Mouse (Mus musculus) lung, embryonic 16.5 days (tissue): Measurements from ENCODE around the gene Spock3. TPM values are rescaled to one million over a fixed set of nuclear protein-coding genes. Genes with fewer than 3 reads are reported as not detected.
"Not testable (repeated sequence)": the region's sequence is repeated elsewhere in the genome, so short reads cannot be mapped to it uniquely, and the experiment has no call there.

Source experiments
- ATAC-seq: fragments of 200-750 bp; cut with Nextera tagmentation; 2 replicates; pipeline ENCODE4 v1.8.0; 2017; ENCODE audit warnings: low read depth, mild to moderate bottlenecking, moderate library complexity
- H3K27ac ChIP-seq: fragments of 300-500 bp; sonication (generic); 2 replicates; pipeline ENCODE4 v1.5.1; 2014; ENCODE audit warnings: mild to moderate bottlenecking, control low read depth, low read length
- H3K27me3 ChIP-seq: fragments of 300-500 bp; sonication (generic); 2 replicates; pipeline ENCODE4 v1.6.1; 2014; ENCODE audit warnings: low read depth, low read length, mixed read lengths; ENCODE audit not compliant: control insufficient read depth, insufficient read depth
- H3K36me3 ChIP-seq: fragments of 300-500 bp; sonication (generic); 2 replicates; pipeline ENCODE4 v1.6.1; 2014; ENCODE audit warnings: low read length; ENCODE audit not compliant: control insufficient read depth, insufficient read depth
- H3K4me1 ChIP-seq: fragments of 300-500 bp; sonication (generic); replicated peaks from 2 replicates; pipeline ENCODE4 v1.6.1; 2014; ENCODE audit warnings: low read length, mixed read lengths; ENCODE audit not compliant: control insufficient read depth, insufficient read depth
- H3K4me2 ChIP-seq: fragments of 300-500 bp; sonication (generic); 2 replicates; pipeline ENCODE4 v1.6.1; 2014; ENCODE audit warnings: low read depth, low read length, control low read depth
- H3K4me3 ChIP-seq: fragments of 300-500 bp; sonication (generic); 2 replicates; pipeline ENCODE4 v1.5.1; 2014; ENCODE audit warnings: mild to moderate bottlenecking, low read length, control low read depth
- H3K9ac ChIP-seq: fragments of 300-500 bp; sonication (generic); 2 replicates; pipeline ENCODE4 v1.6.1; 2014; ENCODE audit warnings: low read length, control low read depth
- H3K9me3 ChIP-seq: fragments of 300-500 bp; sonication (generic); 2 replicates; pipeline ENCODE4 v1.6.1; 2016; ENCODE audit warnings: low read length; ENCODE audit not compliant: control insufficient read depth
- WGBS: fragments of 180-500 bp; shearing (Covaris S2); extraction: QIAGEN DNeasy Blood & Tissue Kit; methylation state at CpG from one replicate; pipeline ENCODE4 v1.1.7; 2014; 5-methylcytosine and 5-hydroxymethylcytosine counted together
- polyA plus RNA-seq: library from polyadenylated mRNA; unstranded; fragments of >200 nt; fragmentation: Nextera tagmentation; extraction: Ambion mirVana; gene quantifications from 2 replicates; pipeline ENCODE4 v1.2.1, GENCODE M21; 2015

Gene Spock3
- polyA plus RNA-seq, 1 experiment from 2014 or later: 2.0 TPM

DNA sequence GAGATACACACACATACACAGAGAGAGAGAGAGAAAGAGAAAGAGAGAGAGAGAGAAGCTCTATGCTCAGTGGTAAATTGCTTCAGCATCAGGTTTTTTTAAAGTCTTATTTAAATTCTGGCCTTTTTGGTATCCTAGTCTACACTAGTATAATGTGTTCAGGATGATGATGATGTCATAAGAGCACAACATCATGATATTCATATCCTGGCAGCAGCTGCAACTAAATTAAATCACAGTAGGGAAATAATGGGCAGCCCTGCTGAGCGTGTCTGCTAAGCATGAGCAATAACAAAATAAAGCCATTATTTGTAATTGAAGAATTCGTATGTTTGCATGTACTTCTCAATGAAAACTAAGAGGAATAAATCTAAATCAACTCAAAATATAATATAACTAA lies 169.7 kb downstream of the Spock3 start:
- Histone ChIP-seq H3K9ac (no peak overlapping the region), H3K27ac (no peak overlapping the region), H3K4me2 (no peak overlapping the region), H3K36me3 (no peaks in the 10 kb centered on the region), H3K4me1 (no peaks in the 10 kb centered on the region), H3K27me3 (no peaks in the 10 kb centered on the region), H3K4me3 (no peak overlapping the region), H3K9me3 (no peaks in the 10 kb centered on the region)
- WGBS: 73% methylated on average over 2 of the region's 2 CpGs
- ATAC-seq: no peak

DNA sequence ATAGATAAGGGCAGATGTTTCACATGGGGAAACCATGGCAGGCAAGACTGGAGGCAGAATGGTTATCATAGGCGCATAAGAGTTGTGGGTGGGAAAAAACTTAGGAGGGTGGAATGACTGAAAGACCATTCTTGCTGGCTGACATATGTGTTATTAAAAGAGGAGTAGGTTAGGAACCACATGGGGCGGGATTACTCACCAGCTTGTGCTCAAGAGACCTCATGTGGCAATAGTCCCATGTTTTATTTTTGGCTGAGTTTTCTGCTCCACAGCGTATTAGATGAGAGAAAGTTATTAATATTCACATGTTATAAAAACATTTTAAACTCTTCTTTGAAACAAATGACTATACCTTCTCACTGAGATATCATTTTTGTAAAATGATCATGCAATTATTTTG lies 184.6 kb downstream of the Spock3 start:
- Histone ChIP-seq H3K36me3 (no peaks in the 10 kb centered on the region), H3K27me3 (no peaks in the 10 kb centered on the region), H3K9me3 (no peaks in the 10 kb centered on the region), H3K4me1 (no peaks in the 10 kb centered on the region), H3K4me3 (no peak overlapping the region), H3K4me2 (no peak overlapping the region), H3K9ac (no peak overlapping the region), H3K27ac (no peak overlapping the region)
- no peak for ATAC-seq
- WGBS: 84% methylated on average over 3 of the region's 3 CpGs

DNA sequence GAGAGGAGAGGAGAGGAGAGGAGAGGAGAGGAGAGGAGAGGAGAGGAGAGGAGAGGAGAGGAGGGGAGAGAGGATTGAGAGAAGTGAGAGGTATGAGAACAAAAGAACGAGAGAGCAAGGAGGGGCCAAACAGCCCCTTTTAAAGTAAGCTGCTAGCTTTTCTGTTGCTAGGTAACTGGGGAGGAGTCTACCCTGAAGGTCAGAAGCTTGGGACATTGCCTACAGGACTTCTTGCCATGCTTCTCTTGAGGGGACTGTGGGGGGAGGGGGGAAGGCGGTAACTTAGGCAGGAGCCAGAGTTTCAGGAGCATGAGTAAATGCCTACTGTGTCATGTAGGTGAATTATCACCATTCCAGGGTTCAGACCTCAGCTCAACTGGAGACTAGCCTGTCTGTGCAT lies 213.1 kb downstream of the Spock3 start:
- H3K4me3 ChIP-seq, H3K36me3 ChIP-seq, H3K27ac ChIP-seq, H3K9ac ChIP-seq, H3K27me3 ChIP-seq, H3K9me3 ChIP-seq, H3K4me1 ChIP-seq, ATAC-seq, H3K4me2 ChIP-seq: not testable (repeated sequence)
- WGBS: 43% methylated on average over 2 of the region's 2 CpGs

DNA sequence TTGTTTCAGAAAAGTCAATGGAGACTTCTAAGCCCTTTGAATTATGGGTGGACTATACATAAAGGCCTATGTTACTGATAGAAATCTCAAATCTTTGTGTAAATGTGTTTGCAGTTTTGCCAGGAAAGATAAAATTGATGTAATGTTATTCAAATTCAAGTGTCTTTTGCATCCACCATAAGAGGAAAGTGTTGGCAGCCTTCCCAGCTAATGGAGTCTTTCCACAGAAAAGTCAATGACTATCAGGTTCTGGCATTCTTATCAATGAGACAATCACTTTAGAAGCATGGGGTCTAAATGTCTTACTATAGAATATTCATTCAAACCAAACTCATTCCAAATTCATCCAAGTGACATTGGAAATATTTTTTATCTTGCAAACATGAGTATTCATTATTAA lies 214.5 kb downstream of the Spock3 start:
- no peak overlapping the region for H3K27ac ChIP-seq
- no peak overlapping the region for H3K4me2 ChIP-seq
- no peaks in the 10 kb centered on the region for H3K9me3 ChIP-seq
- H3K36me3 ChIP-seq: no peaks in the 10 kb centered on the region
- H3K4me3 ChIP-seq: no peak overlapping the region
- no peaks in the 10 kb centered on the region for H3K27me3 ChIP-seq
- no peaks in the 10 kb centered on the region for H3K4me1 ChIP-seq
- no peak overlapping the region for H3K9ac ChIP-seq
- ATAC-seq: no peak

DNA sequence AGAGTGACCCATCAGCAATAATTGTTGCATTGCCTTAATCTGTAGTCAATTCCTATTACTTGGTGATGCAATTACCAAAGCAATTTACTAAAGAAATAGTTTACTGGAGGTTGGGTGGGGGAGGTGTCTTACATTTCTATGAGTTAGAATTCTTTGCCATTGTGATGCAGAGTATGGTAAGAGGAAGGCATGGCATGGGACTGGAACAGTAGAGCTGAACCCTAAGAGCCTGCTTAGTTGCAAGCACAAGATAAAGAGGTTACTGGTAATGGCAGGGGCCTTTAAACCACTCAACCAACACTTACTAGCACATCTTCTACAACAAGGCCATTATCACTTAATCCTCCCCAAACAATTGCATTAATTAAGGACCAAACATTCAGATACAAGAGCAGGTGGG lies 219.1 kb downstream of the Spock3 start:
- no peak for ATAC-seq
- Histone ChIP-seq H3K9ac (no peak overlapping the region), H3K9me3 (no peaks in the 10 kb centered on the region), H3K27me3 (no peaks in the 10 kb centered on the region), H3K36me3 (no peaks in the 10 kb centered on the region), H3K4me3 (no peak overlapping the region), H3K4me1 (no peaks in the 10 kb centered on the region), H3K27ac (no peak overlapping the region), H3K4me2 (no peak overlapping the region)

DNA sequence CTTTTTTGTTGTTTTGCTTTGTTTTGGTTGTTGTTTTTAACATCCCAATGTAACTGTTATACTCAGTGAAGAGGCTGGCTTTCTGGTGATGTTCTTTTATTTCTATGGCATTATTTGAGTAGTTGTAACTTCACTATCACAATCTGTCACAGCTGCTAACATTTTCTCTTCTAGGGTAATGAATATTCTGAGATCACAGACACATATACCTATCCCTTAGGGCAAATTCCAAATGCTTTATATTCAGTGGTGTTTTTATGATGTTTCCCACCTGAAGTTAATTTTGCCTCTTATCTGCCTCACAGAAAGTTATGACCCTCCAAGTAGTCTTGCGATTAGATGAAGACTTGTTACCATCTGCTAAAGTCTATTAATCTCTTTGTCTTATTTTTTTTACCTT lies 230.5 kb downstream of the Spock3 start:
- Histone ChIP-seq H3K9me3 (no peaks in the 10 kb centered on the region), H3K27me3 (no peaks in the 10 kb centered on the region), H3K4me2 (no peak overlapping the region), H3K4me1 (no peaks in the 10 kb centered on the region), H3K9ac (no peak overlapping the region), H3K27ac (no peak overlapping the region), H3K36me3 (no peaks in the 10 kb centered on the region), H3K4me3 (no peak overlapping the region)
- WGBS: 83% methylated on average over 1 of the region's 1 CpGs
- no peak for ATAC-seq

DNA sequence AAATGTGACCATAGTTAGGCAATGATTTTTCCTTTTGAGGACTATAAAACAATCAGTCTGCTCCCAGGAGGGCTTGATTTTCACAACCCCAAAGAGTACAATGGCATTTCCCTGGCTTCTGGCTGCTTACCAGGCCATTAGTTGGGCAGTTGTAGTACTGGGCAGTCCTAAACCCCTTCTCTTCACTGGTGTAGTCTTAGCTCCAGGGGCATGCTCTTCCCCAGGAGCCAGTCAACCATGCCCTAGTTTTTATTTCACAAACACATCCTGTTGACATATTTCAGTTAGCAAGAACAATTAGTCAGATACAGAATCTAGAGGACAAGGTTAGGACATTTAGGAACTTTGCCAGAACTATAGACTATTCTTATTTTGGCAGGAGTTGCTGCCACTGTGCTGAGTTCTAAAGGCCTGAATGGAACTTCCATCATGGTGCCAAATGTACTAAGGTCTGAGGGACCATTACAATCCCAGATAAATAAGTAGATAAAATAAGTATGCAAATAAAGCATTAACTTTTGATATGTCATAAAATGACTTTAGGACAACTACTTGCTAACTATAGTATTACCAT lies 308.1 kb downstream of the Spock3 start:
- no peak overlapping the region for H3K4me2 ChIP-seq
- no peaks in the 10 kb centered on the region for H3K36me3 ChIP-seq
- no peak overlapping the region for H3K27ac ChIP-seq
- no peaks in the 10 kb centered on the region for H3K9me3 ChIP-seq
- H3K4me3 ChIP-seq: no peak overlapping the region
- no peak for ATAC-seq
- H3K4me1 ChIP-seq: no peaks in the 10 kb centered on the region
- no peak overlapping the region for H3K9ac ChIP-seq
- no peaks in the 10 kb centered on the region for H3K27me3 ChIP-seq

DNA sequence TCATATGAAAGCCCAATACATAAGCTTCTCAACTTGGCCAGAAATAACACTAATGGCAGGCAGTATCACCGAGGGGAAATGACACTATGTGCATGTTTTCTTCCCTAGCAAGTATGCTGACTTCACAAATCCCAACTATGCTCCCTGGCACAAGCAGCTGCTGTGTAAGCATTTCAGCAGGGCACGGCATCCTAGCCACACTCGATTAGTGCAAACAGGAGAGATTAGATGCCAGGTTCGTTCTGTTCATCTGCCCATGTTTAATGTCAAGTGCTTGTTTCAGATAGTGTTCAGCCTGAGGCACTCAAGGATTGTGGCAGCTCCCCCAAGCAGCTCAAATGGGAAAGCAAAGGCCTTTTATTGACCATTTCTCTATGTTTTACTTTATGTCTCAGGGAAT lies 311.7 kb downstream of the Spock3 start:
- no peak overlapping the region for H3K4me3 ChIP-seq
- no peak overlapping the region for H3K4me2 ChIP-seq
- WGBS: 52% methylated on average over 4 of the region's 4 CpGs
- H3K27ac ChIP-seq: no peak overlapping the region
- no peaks in the 10 kb centered on the region for H3K27me3 ChIP-seq
- no peak for ATAC-seq
- no peaks in the 10 kb centered on the region for H3K9me3 ChIP-seq
- no peaks in the 10 kb centered on the region for H3K4me1 ChIP-seq
- no peaks in the 10 kb centered on the region for H3K36me3 ChIP-seq
- H3K9ac ChIP-seq: no peak overlapping the region

DNA sequence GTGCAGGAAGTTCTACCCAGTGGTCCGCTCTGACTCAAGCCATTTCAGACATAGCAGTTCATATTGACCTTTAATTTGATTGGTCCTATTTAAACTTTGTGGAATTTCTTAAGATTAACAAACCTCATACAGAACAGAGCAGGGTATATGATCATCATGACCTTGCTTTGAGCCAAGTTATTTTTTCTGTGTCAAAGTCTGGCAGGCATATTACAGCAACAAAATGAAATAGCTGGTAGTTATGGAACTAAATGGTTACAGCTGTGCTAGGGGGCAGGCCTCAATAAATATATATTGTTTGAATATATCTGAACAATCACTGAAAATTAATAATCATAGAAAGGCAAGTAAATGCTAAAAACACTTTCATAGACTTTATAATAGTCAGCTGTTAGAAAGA lies 384.6 kb downstream of the Spock3 start:
- no peak for ATAC-seq
- H3K36me3 ChIP-seq: no peaks in the 10 kb centered on the region

DNA sequence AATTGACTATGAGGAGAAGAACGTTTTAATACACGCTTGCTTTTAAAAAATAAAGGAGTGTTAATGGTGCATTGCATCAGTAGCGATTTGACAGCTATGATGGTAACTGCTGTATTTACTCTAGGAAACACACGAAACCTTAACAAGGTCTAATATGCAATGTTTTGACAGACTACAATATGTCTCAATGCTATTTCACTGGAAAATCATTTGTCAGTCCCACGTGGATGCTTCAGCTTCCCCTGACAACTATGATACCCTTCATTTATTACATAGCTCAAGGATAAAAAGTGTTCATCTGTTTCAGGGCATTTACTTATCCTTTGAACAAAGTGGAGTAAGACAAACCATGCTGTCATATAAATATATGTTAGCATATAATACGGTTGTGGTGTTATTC lies 417.8 kb downstream of the Spock3 start:
- H3K9me3 ChIP-seq: no peaks in the 10 kb centered on the region
- H3K36me3 ChIP-seq: no peaks in the 10 kb centered on the region
- H3K9ac ChIP-seq: no peak overlapping the region
- no peak overlapping the region for H3K4me2 ChIP-seq
- WGBS: 65% methylated on average over 6 of the region's 6 CpGs
- ATAC-seq: no peak
- no peaks in the 10 kb centered on the region for H3K27me3 ChIP-seq
- no peak overlapping the region for H3K27ac ChIP-seq
- H3K4me3 ChIP-seq: no peak overlapping the region
- H3K4me1 ChIP-seq: no peaks in the 10 kb centered on the region

More for the DNA sequence above, 384.6 kb downstream of the Spock3 start:
- Histone ChIP-seq H3K27ac (no peak overlapping the region), H3K4me2 (no peak overlapping the region), H3K9me3 (no peaks in the 10 kb centered on the region), H3K9ac (no peak overlapping the region), H3K4me1 (no peaks in the 10 kb centered on the region), H3K27me3 (no peaks in the 10 kb centered on the region), H3K4me3 (no peak overlapping the region)
- 74% methylated on average over 1 of the region's 1 CpGs for WGBS
